Mouse (Mus musculus) limb, embryonic 15.5 days (tissue): Measurements from ENCODE around the gene Kdm2a. TPM values are rescaled to one million over a fixed set of nuclear protein-coding genes. Genes with fewer than 3 reads are reported as not detected.

Source experiments
- ATAC-seq: fragments of 200-750 bp; cut with Nextera tagmentation; 2 replicates; pipeline ENCODE4 v1.8.0; 2017; ENCODE audit warnings: low read depth, moderate TSS enrichment; ENCODE audit not compliant: insufficient number of reproducible peaks, low FRiP score, low TSS enrichment
- H3K27ac ChIP-seq: fragments of 300-500 bp; sonication (generic); 2 replicates; pipeline ENCODE4 v1.5.1; 2015; ENCODE audit warnings: moderate library complexity, mild to moderate bottlenecking, inconsistent platforms
- H3K27me3 ChIP-seq: fragments of 300-500 bp; sonication (generic); 2 replicates; pipeline ENCODE4 v1.6.1; 2015; ENCODE audit warnings: inconsistent platforms
- H3K36me3 ChIP-seq: fragments of 300-500 bp; sonication (generic); 2 replicates; pipeline ENCODE4 v1.6.1; 2015; ENCODE audit warnings: inconsistent platforms
- H3K4me1 ChIP-seq: fragments of 300-500 bp; sonication (generic); 2 replicates; pipeline ENCODE4 v1.6.1; 2015; ENCODE audit warnings: inconsistent platforms
- H3K4me2 ChIP-seq: fragments of 300-500 bp; sonication (generic); 2 replicates; pipeline ENCODE4 v1.6.1; 2015; ENCODE audit warnings: mild to moderate bottlenecking, inconsistent platforms
- H3K4me3 ChIP-seq: fragments of 300-500 bp; sonication (generic); 2 replicates; pipeline ENCODE4 v1.5.1; 2015; ENCODE audit warnings: mild to moderate bottlenecking, inconsistent platforms
- H3K9ac ChIP-seq: fragments of 300-500 bp; sonication (generic); 2 replicates; pipeline ENCODE4 v1.6.1; 2015; ENCODE audit warnings: inconsistent platforms
- H3K9me3 ChIP-seq: fragments of 300-500 bp; sonication (generic); 2 replicates; pipeline ENCODE4 v1.6.1; 2016; ENCODE audit warnings: inconsistent platforms
- WGBS: fragments of 180-500 bp; shearing (Covaris S2); methylation state at CpG from one replicate; pipeline ENCODE4 v1.1.7; 2015; 5-methylcytosine and 5-hydroxymethylcytosine counted together
- polyA plus RNA-seq: library from polyadenylated mRNA; unstranded; fragments of >200 nt; fragmentation: Nextera tagmentation; extraction: Ambion mirVana; gene quantifications from 2 replicates; pipeline ENCODE4 v1.2.1, GENCODE M21; 2015

The Kdm2a gene
- polyA plus RNA-seq, 1 experiment from 2014 or later, result 41.2 TPM

- Histone ChIP-seq H3K9ac (no peak overlapping the region), H3K4me3 (no peak overlapping the region), H3K27me3 (no peaks in the 10 kb centered on the region), H3K9me3 (no peaks in the 10 kb centered on the region), H3K36me3 (peaks cover 62% of the 10 kb centered on the region), H3K4me1 (no peaks in the 10 kb centered on the region), H3K27ac (no peak overlapping the region), H3K4me2 (no peak overlapping the region)
- ATAC-seq, result no peak
- 92% methylated on average over 2 of the region's 2 CpGs for WGBS
Measured at GRCm38 (mm10) chr19:4349455-4349854, 48.6 kb downstream of the Kdm2a start.

GRCm38 (mm10) chr19:4346479-4346878, 51.6 kb downstream of the Kdm2a start:
- Histone ChIP-seq H3K4me2 (no peak overlapping the region), H3K36me3 (peaks cover 70% of the 10 kb centered on the region), H3K27me3 (no peaks in the 10 kb centered on the region), H3K4me1 (no peaks in the 10 kb centered on the region), H3K4me3 (no peak overlapping the region), H3K27ac (no peak overlapping the region), H3K9me3 (no peaks in the 10 kb centered on the region), H3K9ac (no peak overlapping the region)
- no peak for ATAC-seq
- WGBS, result 91% methylated on average over 1 of the region's 1 CpGs

GRCm38 (mm10) chr19:4338162-4338561, 59.9 kb downstream of the Kdm2a start:
- no peak overlapping the region for H3K4me3 ChIP-seq
- H3K4me1 ChIP-seq, result peaks cover 12% of the 10 kb centered on the region
- no peak overlapping the region for H3K27ac ChIP-seq
- H3K9me3 ChIP-seq, result no peaks in the 10 kb centered on the region
- ATAC-seq, result no peak
- no peak overlapping the region for H3K4me2 ChIP-seq
- no peak overlapping the region for H3K9ac ChIP-seq
- 27% methylated on average over 2 of the region's 2 CpGs for WGBS
- no peaks in the 10 kb centered on the region for H3K27me3 ChIP-seq
- peaks cover 43% of the 10 kb centered on the region for H3K36me3 ChIP-seq

- peaks cover 26% of the 10 kb centered on the region for H3K4me1 ChIP-seq
- H3K27ac ChIP-seq, result peak overlapping the region; percentile 93
- peak; percentile 99 for ATAC-seq
- peak overlapping the region; percentile 66 for H3K4me2 ChIP-seq
- H3K36me3 ChIP-seq, result peaks cover 35% of the 10 kb centered on the region
- H3K4me3 ChIP-seq, result peak overlapping the region; percentile 52
- no peaks in the 10 kb centered on the region for H3K9me3 ChIP-seq
- no peaks in the 10 kb centered on the region for H3K27me3 ChIP-seq
- H3K9ac ChIP-seq, result peak overlapping the region; percentile 54
- WGBS, result under 1% methylated on average over 16 of the region's 16 CpGs
Measured at GRCm38 (mm10) chr19:4333791-4334190, 64.3 kb downstream of the Kdm2a start.

GRCm38 (mm10) chr19:4333100-4333775, 64.8 kb downstream of the Kdm2a start:
- 2% methylated on average over 13 of the region's 13 CpGs for WGBS
- no peak for ATAC-seq
- peaks cover 38% of the 10 kb centered on the region for H3K36me3 ChIP-seq

GRCm38 (mm10) chr19:4332653-4333052, 65.4 kb downstream of the Kdm2a start:
- Histone ChIP-seq H3K27ac (peak overlapping the region; percentile 93), H3K27me3 (no peaks in the 10 kb centered on the region), H3K4me3 (peak overlapping the region; percentile 52), H3K4me1 (peaks cover 26% of the 10 kb centered on the region), H3K9me3 (no peaks in the 10 kb centered on the region), H3K9ac (peak overlapping the region; percentile 39; the same call in 1 of the 2 replicates), H3K4me2 (peak overlapping the region; percentile 66), H3K36me3 (peaks cover 40% of the 10 kb centered on the region)
- WGBS, result under 1% methylated on average over 4 of the region's 4 CpGs
- no peak for ATAC-seq

More at GRCm38 (mm10) chr19:4333100-4333775, 64.8 kb downstream of the Kdm2a start:
- Histone ChIP-seq H3K27me3 (no peaks in the 10 kb centered on the region), H3K4me2 (peak overlapping the region; percentile 66), H3K4me1 (peaks cover 26% of the 10 kb centered on the region), H3K9me3 (no peaks in the 10 kb centered on the region), H3K9ac (peak overlapping the region; percentile 54), H3K4me3 (peak overlapping the region; percentile 52), H3K27ac (peak overlapping the region; percentile 93)

GRCm38 (mm10) chr19:4331273-4331672, 66.8 kb downstream of the Kdm2a start:
- Histone ChIP-seq H3K36me3 (peaks cover 51% of the 10 kb centered on the region), H3K4me2 (no peak overlapping the region), H3K27ac (no peak overlapping the region), H3K9ac (no peak overlapping the region), H3K4me1 (peaks cover 26% of the 10 kb centered on the region), H3K27me3 (no peaks in the 10 kb centered on the region), H3K9me3 (no peaks in the 10 kb centered on the region), H3K4me3 (no peak overlapping the region)
- WGBS, result 91% methylated on average over 3 of the region's 3 CpGs
- ATAC-seq, result no peak

- Histone ChIP-seq H3K4me3 (no peak overlapping the region), H3K4me1 (peaks cover 26% of the 10 kb centered on the region), H3K36me3 (peaks cover 58% of the 10 kb centered on the region), H3K9me3 (no peaks in the 10 kb centered on the region), H3K27ac (no peak overlapping the region), H3K27me3 (no peaks in the 10 kb centered on the region), H3K4me2 (no peak overlapping the region), H3K9ac (no peak overlapping the region)
- 88% methylated on average over 2 of the region's 2 CpGs for WGBS
- ATAC-seq, result no peak
Measured at GRCm38 (mm10) chr19:4330603-4331002, 67.5 kb downstream of the Kdm2a start.

- H3K36me3 ChIP-seq, result peaks cover 73% of the 10 kb centered on the region
- H3K27me3 ChIP-seq, result no peaks in the 10 kb centered on the region
- H3K4me2 ChIP-seq, result no peak overlapping the region
- 91% methylated on average over 8 of the region's 8 CpGs for WGBS
- no peak overlapping the region for H3K4me3 ChIP-seq
- no peak overlapping the region for H3K9ac ChIP-seq
- no peak for ATAC-seq
- no peak overlapping the region for H3K27ac ChIP-seq
- no peaks in the 10 kb centered on the region for H3K9me3 ChIP-seq
- peaks cover 16% of the 10 kb centered on the region for H3K4me1 ChIP-seq
Measured at GRCm38 (mm10) chr19:4328737-4329304, 69.3 kb downstream of the Kdm2a start.

- Histone ChIP-seq H3K9ac (no peak overlapping the region), H3K4me2 (no peak overlapping the region), H3K4me3 (no peak overlapping the region), H3K9me3 (no peaks in the 10 kb centered on the region), H3K27ac (no peak overlapping the region), H3K36me3 (peaks cover 89% of the 10 kb centered on the region), H3K4me1 (peaks cover 3% of the 10 kb centered on the region), H3K27me3 (no peaks in the 10 kb centered on the region)
- ATAC-seq, result no peak
- WGBS, result 63% methylated on average over 1 of the region's 1 CpGs
Measured at GRCm38 (mm10) chr19:4326881-4327280, 71.2 kb downstream of the Kdm2a start.

GRCm38 (mm10) chr19:4326106-4326505, 72.0 kb downstream of the Kdm2a start:
- ATAC-seq, result no peak
- Histone ChIP-seq H3K27ac (no peak overlapping the region), H3K9ac (no peak overlapping the region), H3K4me3 (no peak overlapping the region), H3K4me2 (no peak overlapping the region), H3K9me3 (no peaks in the 10 kb centered on the region), H3K27me3 (no peaks in the 10 kb centered on the region), H3K36me3 (peaks cover 91% of the 10 kb centered on the region), H3K4me1 (no peaks in the 10 kb centered on the region)
- 75% methylated on average over 3 of the region's 3 CpGs for WGBS

GRCm38 (mm10) chr19:4322134-4322533, 76.0 kb downstream of the Kdm2a start:
- H3K4me3 ChIP-seq, result no peak overlapping the region
- no peak overlapping the region for H3K27ac ChIP-seq
- peaks cover 95% of the 10 kb centered on the region for H3K36me3 ChIP-seq
- H3K9ac ChIP-seq, result no peak overlapping the region
- no peaks in the 10 kb centered on the region for H3K4me1 ChIP-seq
- H3K27me3 ChIP-seq, result no peaks in the 10 kb centered on the region
- 91% methylated on average over 3 of the region's 3 CpGs for WGBS
- no peak overlapping the region for H3K4me2 ChIP-seq
- no peak for ATAC-seq
- H3K9me3 ChIP-seq, result no peaks in the 10 kb centered on the region
